Mouse (Mus musculus): ENCODE data around the gene Uhrf1bp1.
A peak's percentile ranks its signal among the peaks of the same experiment; 100 is the strongest.

Gene Uhrf1bp1

GRCm38 (mm10) chr17:27839469-27840252 is 16.6 kb upstream of the Uhrf1bp1 start:
- peak; percentile 99 for DNase-seq

- no peak for DNase-seq
Measured at GRCm38 (mm10) chr17:27848351-27848750, 7.9 kb upstream of the Uhrf1bp1 start.

GRCm38 (mm10) chr17:27851076-27851475 is 5.2 kb upstream of the Uhrf1bp1 start:
- no peak for DNase-seq

GRCm38 (mm10) chr17:27856798-27857648 is 782 bp downstream of the Uhrf1bp1 start:
- DNase-seq: peak; percentile 66

DNA sequence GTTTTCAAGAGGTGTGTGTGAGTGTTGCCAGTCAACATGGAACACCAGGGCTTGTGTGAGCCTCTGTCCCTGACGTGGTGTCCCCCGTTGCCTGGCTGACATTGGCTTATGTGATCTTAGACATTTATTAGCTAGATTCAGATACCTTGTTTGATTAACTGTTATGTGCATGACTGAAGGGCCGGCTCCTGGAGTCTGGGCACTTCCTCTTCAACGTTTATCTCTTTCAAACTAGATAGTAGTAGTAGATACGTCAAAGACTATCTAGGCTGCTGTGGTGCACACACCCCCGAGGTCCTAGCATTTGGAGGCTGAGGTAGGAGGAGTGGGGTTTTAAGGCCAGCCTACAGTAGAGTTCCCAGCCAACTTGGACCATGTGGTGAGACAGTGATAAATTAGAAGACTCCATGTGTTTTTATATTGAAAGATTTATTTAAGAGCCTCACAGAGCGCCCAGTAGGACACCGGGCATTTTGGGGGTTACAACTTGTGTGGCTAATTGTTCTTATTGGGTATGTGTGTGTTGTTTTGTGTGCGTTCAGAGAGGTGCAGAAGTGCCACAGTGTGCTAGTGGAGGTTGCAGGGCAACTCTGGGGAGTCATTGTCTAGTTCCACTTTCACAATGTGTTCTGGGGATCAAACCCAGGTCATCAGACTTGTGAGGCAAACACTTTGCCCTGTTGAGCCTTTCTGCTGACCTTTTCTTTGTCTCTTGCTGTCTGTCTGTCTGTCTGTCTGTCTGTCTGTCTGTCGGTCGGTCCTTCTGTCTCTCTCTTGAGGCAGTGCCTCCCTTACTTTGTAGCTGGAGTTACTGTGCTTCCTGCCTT is 1.6 kb downstream of the Uhrf1bp1 start:
- no peak for DNase-seq

GRCm38 (mm10) chr17:27859131-27859530 is 2.9 kb downstream of the Uhrf1bp1 start:
- no peak for DNase-seq

- no peak for DNase-seq
Measured at GRCm38 (mm10) chr17:27865461-27865860, 9.2 kb downstream of the Uhrf1bp1 start.

- no peak for DNase-seq
Measured at GRCm38 (mm10) chr17:27866737-27867136, 10.5 kb downstream of the Uhrf1bp1 start.

DNA sequence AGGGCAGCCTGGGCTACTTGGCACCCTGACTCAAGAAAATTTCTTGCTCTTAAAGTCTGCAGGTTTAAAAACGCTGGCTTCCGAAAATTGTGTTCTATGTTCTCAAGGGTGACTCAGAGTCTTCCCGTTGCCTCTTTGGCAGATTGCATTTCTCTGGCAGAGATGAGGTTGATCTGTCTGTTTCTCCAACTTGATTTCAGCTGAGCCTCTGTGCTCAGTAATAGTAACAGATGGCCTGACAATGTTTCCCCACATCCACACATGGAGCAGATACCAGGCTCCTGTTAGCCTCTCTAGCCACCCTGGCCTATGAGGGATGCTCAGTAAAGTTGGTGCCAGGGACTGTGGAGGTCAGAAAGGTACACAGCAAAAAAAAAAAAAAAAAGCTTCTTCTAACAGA is 15.6 kb downstream of the Uhrf1bp1 start:
- DNase-seq: no peak

GRCm38 (mm10) chr17:27873583-27873982 is 17.3 kb downstream of the Uhrf1bp1 start:
- no peak for DNase-seq

DNA sequence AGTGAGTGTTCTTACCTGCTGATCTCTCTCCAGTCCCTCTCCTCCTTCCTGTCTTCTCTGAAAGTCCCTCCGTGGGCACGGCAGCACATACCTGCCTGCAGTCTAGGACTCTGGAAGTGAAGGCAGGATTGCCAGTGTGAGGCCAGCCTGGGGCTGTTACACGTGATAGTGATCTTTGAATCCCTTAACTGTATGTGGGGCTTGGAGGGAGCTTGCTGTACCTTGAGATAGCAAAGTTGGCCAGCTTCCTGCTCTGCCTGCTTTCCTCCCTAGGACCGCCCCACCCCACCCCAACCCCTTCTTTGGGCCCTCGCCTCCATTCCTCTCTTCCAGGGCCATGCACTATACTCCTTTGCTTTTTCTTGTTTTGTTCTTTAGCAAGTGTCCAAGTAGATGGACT is 18.3 kb downstream of the Uhrf1bp1 start:
- no peak for DNase-seq

- DNase-seq: peak; percentile 16
Measured at GRCm38 (mm10) chr17:27881518-27881917, 25.3 kb downstream of the Uhrf1bp1 start.

DNA sequence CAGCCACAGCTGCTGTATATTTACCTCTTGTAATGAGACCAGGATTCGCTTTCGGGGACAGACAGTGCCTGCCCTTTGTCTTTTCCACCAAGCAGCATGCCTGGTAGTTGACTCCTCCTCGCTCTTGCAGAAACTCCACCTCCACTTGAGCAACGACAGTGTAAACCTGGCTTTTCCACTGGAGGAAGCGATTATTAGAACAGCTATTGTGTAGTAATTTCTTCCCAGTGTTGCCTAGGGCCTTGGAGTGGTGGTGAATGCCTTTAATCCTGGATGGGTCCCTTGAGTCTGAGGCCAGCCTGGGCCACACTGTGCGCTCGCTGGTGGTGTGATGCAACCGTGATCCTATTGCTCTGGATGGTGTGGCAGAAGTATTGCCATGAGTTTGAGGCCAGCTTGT is 26.9 kb downstream of the Uhrf1bp1 start:
- no peak for DNase-seq

DNA sequence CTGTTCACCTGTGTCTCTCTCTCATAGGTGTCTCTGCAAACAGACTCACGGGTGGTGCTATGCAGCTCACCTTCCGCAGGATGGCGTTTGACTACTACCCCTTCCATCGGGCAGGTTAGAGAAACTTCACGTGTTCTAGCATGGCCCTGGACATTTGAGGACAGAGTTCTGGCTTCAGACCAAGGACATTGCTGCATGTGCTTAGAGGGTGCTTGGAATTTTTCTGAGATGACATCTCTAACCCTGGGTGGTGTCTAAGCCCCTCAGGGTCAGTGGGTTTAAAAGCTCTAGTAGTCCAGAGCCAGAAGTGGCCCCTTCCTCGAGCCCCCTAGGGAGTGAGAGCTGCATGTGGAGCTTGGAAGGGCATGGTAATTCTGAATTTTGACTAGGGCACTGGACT is 27.8 kb downstream of the Uhrf1bp1 start:
- no peak for DNase-seq

GRCm38 (mm10) chr17:27886499-27887210 is 30.4 kb downstream of the Uhrf1bp1 start:
- no peak for DNase-seq

- DNase-seq: peak; percentile 95
Measured at GRCm38 (mm10) chr17:27907512-27908205, 51.4 kb downstream of the Uhrf1bp1 start.

GRCm38 (mm10) chr17:27908206-27908887 is 52.1 kb downstream of the Uhrf1bp1 start:
- DNase-seq: peak; percentile 21

DNA sequence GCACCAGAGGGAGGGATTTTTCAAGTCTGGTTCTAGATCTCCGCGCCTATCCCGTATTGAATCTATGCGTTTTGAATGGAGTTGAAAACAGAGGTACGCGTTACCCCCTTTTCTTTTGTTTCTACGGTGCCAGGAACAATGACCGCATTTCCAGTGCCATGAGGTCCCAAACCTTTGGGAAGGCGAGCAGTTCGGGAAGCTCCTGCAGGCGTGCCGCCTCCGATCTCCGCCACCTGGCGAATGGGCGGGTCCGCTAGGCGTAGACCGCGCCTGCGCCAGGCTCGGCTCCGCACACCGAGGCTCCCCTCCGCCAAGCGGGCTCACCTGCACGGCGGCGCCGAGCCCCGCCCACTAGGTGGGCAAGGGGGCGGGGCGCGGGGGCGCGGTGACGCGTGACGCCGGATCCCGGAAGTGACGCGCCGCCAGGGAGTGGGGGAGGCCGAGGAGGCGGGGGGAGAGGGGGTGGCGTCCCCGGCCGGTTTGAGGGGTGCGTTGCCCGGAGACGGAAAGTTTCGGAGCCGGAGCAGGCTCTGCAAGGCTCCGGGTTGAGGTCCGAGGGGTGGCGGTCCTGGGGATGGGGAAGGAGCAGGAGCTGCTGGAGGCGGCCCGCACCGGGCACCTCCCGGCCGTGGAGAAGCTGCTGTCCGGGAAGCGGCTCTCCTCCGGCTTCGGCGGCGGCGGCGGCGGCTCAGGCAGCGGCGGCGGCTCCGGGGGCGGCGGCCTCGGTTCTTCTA is 52.8 kb downstream of the Uhrf1bp1 start, which contains the start of gene Anks1:
TSS of gene Anks1 (plus strand) at position 419 of the 734 bp plus-strand sequence.
- peak; percentile 89 for DNase-seq

DNA sequence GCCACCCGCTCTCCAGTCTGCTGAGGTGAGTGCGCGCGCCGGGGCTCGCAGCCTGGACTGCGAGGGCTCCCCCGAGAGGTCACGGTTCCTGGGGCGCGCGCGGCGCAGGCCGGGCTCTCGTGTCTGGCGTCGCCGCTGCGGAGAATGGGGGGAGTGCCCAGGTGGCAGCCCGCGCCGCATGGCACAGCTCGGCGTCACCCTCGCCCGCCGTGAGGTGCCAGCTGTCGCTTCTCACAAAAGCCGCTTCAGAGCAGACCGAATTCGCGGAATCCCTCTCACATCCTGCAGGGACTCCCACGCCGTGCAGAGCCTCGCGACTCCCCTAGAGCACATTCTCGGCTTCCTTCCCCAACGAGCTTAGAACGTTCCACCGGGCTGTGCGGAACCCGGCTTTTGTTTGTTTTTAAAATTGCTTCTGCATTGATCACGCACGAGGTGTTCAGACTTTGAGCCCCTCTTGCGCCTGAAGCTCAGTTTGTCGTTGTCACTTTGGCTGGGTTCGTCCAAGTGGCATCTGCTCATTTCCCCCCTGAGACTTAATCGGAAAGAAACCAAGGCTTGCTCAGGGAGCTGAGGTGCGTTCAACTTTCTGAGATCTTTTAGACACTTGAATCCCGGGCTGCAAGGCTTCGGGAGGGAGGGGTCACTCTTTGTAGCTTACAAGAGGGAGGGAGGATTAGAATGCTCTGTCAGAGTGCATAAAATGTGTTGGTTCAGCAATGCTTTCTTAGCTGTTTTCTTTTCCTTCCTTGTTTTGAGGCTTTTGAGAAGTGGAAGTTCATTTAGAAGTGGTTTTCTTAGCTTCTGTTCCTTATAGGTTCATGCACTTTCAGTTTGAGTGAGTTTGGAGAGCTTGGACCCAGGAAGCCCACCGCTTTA is 53.6 kb downstream of the Uhrf1bp1 start, which contains the start of gene Taf11:
TSS of gene Taf11 (minus strand) at position 223 of the 879 bp plus-strand sequence.
- peak; percentile 37 for DNase-seq

Data from kidney, adult 9 months (tissue).